Comparison of ENCODE assay signal across 10 mouse cellular contexts in the genomic region with DNA sequence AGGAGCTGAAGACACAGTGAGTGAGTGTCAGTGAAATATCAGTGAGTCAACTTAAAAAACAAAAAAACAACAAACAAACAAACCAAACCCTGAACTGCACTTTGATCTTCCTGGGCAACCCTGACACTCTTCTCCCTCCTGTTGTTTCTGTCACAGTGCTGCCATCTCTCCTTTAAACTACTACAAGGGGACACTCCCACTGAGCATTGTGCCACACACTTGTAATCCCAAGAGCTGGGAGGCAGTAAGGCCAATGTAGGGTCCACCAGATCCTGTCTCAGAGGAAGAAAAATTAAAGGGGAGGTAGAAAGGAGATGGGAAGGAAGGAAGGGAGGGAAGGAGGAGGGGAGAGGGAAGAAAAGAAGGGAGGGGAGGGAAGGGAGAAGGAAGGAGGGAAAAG.
"Had no signal": no experiment of that assay in that cellular context is flagged by ENCODE, and none has a peak within 500 bp of the region (broad histone marks: within the 10 kb centered on the region; RNA-seq: fewer than 3 reads in every experiment).

No protein-coding gene starts in this region.

- DNase-seq: lung, adult 2 months; midbrain, embryonic 14.5 days; retina, postnatal 1 day; right cerebral cortex, adult 18-20 months; right cerebral cortex, postnatal 25 days; right cerebral cortex, postnatal 4 days; spleen, adult 18-20 months; thymus, adult 18-20 months; thymus, postnatal 14 days; thymus, postnatal 36 days had no signal
